Mouse (Mus musculus) heart, adult 2 months (tissue): ENCODE measurements around the gene Zfp979. TPM values are rescaled to one million over a fixed set of nuclear protein-coding genes. Genes with fewer than 3 reads are reported as not detected.
"Not testable (repeated sequence)": the region's sequence is repeated elsewhere in the genome, so short reads cannot be mapped to it uniquely, and the experiment has no call there.

Source experiments
- DNase-seq, 2 experiments: peaks; one replicate each; pipeline ENCODE4 v3.0.0; 2021
- H3K27ac ChIP-seq: fragments of 200-600 bp; 2 replicates; pipeline ENCODE4 v1.8.1; 2022
- H3K27me3 ChIP-seq: fragments of 200-500 bp; 2 replicates; pipeline ENCODE4 v1.6.1; 2012; ENCODE audit warnings: mild to moderate bottlenecking, low read length, inconsistent platforms, mixed read lengths; ENCODE audit not compliant: control insufficient read depth, insufficient read depth
- H3K36me3 ChIP-seq: fragments of 200-500 bp; 2 replicates; pipeline ENCODE4 v1.6.1; 2012; ENCODE audit warnings: low read length, inconsistent platforms; ENCODE audit not compliant: control insufficient read depth, insufficient read depth
- H3K4me1 ChIP-seq: fragments of 200-500 bp; 2 replicates; pipeline ENCODE4 v1.6.1; 2011; ENCODE audit warnings: low read length; ENCODE audit not compliant: control insufficient read depth, insufficient read depth
- H3K4me3 ChIP-seq: fragments of 200-600 bp; 2 replicates; pipeline ENCODE4 v1.8.1; 2022
- H3K79me2 ChIP-seq: fragments of 200-500 bp; replicated peaks from 2 replicates; pipeline ENCODE4 v1.6.1; 2012; ENCODE audit warnings: mild to moderate bottlenecking, inconsistent platforms, low read length, moderate library complexity, mixed read lengths; ENCODE audit not compliant: control insufficient read depth, insufficient read depth
- H3K9ac ChIP-seq: fragments of 200-500 bp; 2 replicates; pipeline ENCODE4 v1.6.1; 2012; ENCODE audit warnings: low read depth, mild to moderate bottlenecking, control low read depth, inconsistent platforms, low read length, mixed read lengths
- CTCF ChIP-seq: fragments of 200-600 bp; IDR thresholded peaks from 2 replicates; pipeline ENCODE4 v1.8.1; 2022; ENCODE audit warnings: antibody characterized with exemption, mild to moderate bottlenecking, moderate library complexity
- EP300 ChIP-seq: fragments of 200-500 bp; IDR thresholded peaks from 2 replicates; pipeline ENCODE4 v1.6.1; 2011; ENCODE audit warnings: low read depth, low read length, control low read depth; ENCODE audit not compliant: insufficient read depth
- POLR2A ChIP-seq: fragments of 200-500 bp; IDR thresholded peaks from 2 replicates; pipeline ENCODE4 v1.6.1; 2011; ENCODE audit warnings: mild to moderate bottlenecking, low read depth, low read length, control low read depth; ENCODE audit not compliant: insufficient read depth
- WGBS: fragments of 180-500 bp; shearing (Covaris S2); methylation state at CpG from one replicate; pipeline ENCODE4 v1.1.7; 2018; 5-methylcytosine and 5-hydroxymethylcytosine counted together
- intact Hi-C: fragments of 180-260 bp; cut with DNase I; formaldehyde crosslinking; loops from one replicate; pipeline ENCODE4 v1.15.1; 2025
- long read RNA-seq: library from polyadenylated mRNA; stranded (forward); transcript quantifications from one replicate; pipeline ENCODE4 v2.0.0, GENCODE M21; 2021
- polyA plus RNA-seq: library from polyadenylated mRNA; depleted of rRNA; stranded (reverse); fragments of >200 nt; gene quantifications from 2 replicates; pipeline ENCODE4 v1.2.3, GENCODE M21; 2012; rRNA removed
- total RNA-seq, 2 experiments: library from RNA; stranded (reverse); gene quantifications; 2 replicates each; pipeline ENCODE4 v1.2.3; 2021

Zfp979 gene
- total RNA-seq (1 to 10 TPM; 2.6 to 3.2 TPM), polyA plus RNA-seq (1.4 and 2.2 TPM in 2 replicates)
- long read RNA-seq, partial matches to known transcripts, result 2 of 3 reads
- long read RNA-seq, other reads (novel, unspliced or antisense), result 0 of 3 reads

DNA sequence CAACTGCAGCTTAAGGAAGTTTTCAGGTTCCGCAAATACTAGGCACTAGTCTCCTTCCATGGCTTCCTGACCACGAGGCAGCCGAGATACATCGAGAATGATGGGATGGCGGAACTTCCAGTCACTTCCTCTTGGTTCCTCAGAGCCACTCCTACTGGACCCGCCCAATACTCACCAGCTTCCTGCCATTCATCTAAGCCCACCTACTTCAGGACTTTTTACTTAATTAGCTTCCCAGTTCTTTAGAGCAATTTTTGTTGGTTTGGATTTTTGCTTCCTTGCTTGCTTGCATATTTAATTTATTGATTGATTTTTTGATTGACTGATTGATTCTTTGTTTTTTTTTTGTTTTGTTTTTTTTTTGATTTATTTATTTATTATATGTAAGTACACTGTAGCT, at the start of gene Zfp979:
TSS of gene Zfp979 (minus strand) at position 101 of the 400 bp plus-strand sequence.
- H3K79me2 ChIP-seq, intact Hi-C loops, H3K9ac ChIP-seq, H3K4me3 ChIP-seq, H3K27ac ChIP-seq, H3K27me3 ChIP-seq, H3K36me3 ChIP-seq, DNase-seq, H3K4me1 ChIP-seq: not testable (repeated sequence)
- no CpG with 5 or more reads among the region's 6 CpGs for WGBS

DNA sequence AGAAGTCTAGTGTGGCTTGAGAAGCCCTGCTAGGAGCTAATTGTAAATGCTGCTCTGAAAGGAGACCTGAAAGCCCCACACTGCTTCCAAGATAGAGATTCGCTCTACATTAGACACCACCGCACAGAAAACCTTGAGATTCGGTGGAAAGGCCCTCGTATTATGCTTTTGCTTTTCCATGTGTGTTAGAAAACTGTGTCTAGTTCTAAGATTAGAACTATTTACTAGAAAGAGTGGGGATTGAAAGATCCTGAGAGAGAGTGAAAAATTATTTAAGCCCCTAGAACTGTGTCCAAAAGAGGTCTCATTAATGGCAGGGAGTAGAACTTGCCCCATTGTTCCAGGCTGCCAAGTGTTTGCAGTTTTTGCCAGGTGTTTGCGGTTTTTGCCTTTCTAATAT, 12.9 kb upstream of the Zfp979 start:
- whole genome bisulfite sequencing, result 80% methylated on average over 5 of the region's 5 CpGs
- intact Hi-C loops, H3K79me2 ChIP-seq: not testable (repeated sequence)

DNA sequence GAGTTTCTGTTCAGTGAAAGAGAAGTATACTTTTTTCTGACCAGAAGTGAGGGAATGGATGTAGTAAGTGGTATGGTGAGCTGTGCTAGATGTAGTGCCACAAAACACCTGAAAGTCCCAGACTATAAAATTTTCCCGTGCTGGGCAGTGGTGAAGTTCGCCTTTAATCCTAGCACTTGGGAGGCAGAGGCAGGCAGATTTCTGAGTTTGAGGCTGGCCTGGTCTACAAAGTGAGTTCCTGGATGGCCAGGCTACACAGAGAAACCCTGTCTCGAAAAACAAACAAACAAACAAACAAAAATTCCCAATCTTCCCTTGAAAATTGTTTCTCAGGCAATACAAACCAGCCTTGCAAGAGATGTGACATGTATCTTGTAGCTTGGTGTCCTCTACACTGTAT, 5.1 kb upstream of the Zfp979 start:
- H3K36me3 ChIP-seq, H3K79me2 ChIP-seq, H3K27me3 ChIP-seq, DNase-seq, intact Hi-C loops, H3K4me3 ChIP-seq, H3K4me1 ChIP-seq, H3K9ac ChIP-seq, H3K27ac ChIP-seq: not testable (repeated sequence)
- no CpG with 5 or more reads among the region's 3 CpGs for WGBS

More for the DNA sequence above, 12.9 kb upstream of the Zfp979 start:
- DNase-seq, H3K4me1 ChIP-seq, H3K27me3 ChIP-seq, H3K9ac ChIP-seq, H3K36me3 ChIP-seq, H3K4me3 ChIP-seq, H3K27ac ChIP-seq: not testable (repeated sequence)

DNA sequence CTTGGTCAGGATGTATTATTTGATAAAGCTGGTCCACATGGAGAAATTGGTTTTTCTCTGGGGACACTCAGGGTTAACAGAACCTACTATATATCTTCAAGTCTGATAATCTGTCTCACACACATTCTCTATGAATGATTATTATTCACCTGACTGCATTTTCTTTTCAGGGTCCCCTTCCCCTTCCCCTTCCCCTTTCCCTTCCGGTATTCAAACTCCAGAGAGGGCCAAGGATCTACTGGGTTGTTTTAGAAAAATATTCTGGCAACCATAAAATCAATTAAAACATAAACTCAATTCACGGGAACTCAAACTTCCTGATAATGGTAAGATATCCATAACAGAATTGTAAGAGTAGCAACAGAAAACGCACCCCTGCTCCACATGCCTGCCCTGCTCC, 381 bp downstream of the Zfp979 start:
- H3K9ac ChIP-seq, H3K4me1 ChIP-seq, intact Hi-C loops, DNase-seq, H3K27me3 ChIP-seq, H3K4me3 ChIP-seq, H3K79me2 ChIP-seq, H3K36me3 ChIP-seq, H3K27ac ChIP-seq: not testable (repeated sequence)
- 38% methylated on average over 2 of the region's 3 CpGs for WGBS

DNA sequence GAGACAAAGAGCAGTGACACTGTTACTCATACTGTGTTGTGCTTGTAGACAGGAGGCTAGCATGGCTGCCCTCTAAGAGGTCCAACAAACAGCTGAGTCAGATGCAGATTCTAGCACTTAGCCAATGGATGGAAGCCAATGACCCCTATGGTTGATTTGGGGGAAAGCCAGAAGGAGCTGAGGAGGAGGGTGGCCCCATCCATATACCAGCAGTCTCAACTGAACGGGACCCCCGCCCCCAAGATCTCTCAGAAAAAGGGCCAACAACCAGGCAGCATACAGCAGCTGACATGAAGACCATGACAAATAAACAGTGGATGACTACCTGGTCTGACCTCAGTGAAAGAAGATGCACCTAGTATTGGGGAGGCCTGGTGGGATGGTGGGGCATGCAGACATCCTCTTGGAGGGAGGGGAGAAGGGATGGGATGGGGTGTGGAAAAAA, 8.5 kb downstream of the Zfp979 start:
- H3K4me3 ChIP-seq, DNase-seq, H3K9ac ChIP-seq, H3K27me3 ChIP-seq, H3K36me3 ChIP-seq, H3K79me2 ChIP-seq, H3K4me1 ChIP-seq, H3K27ac ChIP-seq, intact Hi-C loops: not testable (repeated sequence)
- no CpG with 5 or more reads among the region's 2 CpGs for WGBS

DNA sequence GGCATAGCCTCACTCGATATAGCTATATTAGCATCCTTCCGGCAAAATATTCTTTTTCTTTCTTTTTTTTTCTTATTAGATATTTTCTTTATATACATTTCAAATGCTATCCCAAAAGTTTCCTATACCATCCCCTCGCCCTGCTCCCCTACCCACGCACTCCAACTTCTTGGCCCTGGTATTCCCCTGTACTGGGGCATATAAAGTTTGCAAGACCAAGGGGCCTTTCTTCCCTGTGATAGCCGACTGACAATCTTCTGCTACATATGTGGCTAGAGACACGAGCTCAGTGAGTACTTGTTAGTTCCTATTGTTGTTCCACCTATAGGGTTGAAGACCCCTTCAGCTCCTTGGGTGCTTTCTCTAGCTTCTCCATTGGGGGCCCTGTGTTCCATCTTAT, 35.8 kb downstream of the Zfp979 start:
- intact Hi-C loops, H3K9ac ChIP-seq, H3K79me2 ChIP-seq, H3K4me1 ChIP-seq, H3K27ac ChIP-seq, H3K27me3 ChIP-seq, H3K36me3 ChIP-seq, H3K4me3 ChIP-seq, DNase-seq: not testable (repeated sequence)
- 78% methylated on average over 6 of the region's 6 CpGs for WGBS

DNA sequence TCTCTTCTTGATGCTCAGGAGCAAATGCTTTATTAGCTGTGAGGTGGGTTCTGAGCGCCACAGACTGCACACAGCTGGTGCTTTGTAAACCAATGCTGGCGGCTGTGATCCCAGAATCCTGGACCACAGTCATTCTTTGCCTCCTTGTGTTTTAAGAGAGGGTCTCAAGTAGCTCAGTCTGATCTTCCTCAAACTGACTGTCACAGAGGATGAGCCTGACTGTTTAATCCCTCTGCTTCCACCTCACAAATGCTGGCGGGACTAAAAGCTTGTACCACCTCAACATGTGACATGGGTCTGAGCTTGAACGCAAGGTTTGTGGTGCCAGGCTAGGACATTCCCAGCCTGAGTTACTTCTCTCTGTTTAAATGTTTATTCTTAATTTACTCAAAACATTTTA, 36.8 kb downstream of the Zfp979 start:
- no peaks in the 10 kb centered on the region for H3K4me1 ChIP-seq
- H3K4me3 ChIP-seq, result no peak overlapping the region
- no peaks in the 10 kb centered on the region for H3K36me3 ChIP-seq
- H3K79me2 ChIP-seq, result no peaks in the 10 kb centered on the region
- DNase-seq, result no peak
- intact Hi-C loops, result no loop called here
- WGBS, result 77% methylated on average over 4 of the region's 4 CpGs
- no peak overlapping the region for H3K9ac ChIP-seq
- no peak overlapping the region for H3K27ac ChIP-seq
- no peak for TF ChIP-seq POLR2A
- TF ChIP-seq CTCF, result no peak
- TF ChIP-seq EP300, result no peak
- no peaks in the 10 kb centered on the region for H3K27me3 ChIP-seq
